Mouse (Mus musculus) kidney, postnatal 0 days (tissue): ENCODE measurements around the gene Yif1b. TPM values are rescaled to one million over a fixed set of nuclear protein-coding genes. Genes with fewer than 3 reads are reported as not detected.

Experiments used
- ATAC-seq: fragments of 200-750 bp; cut with Nextera tagmentation; replicated peaks from 2 replicates; pipeline ENCODE4 v1.8.0; 2017; ENCODE audit warnings: low read depth, moderate number of reproducible peaks, moderate TSS enrichment, moderate library complexity; ENCODE audit not compliant: low FRiP score
- DNase-seq: peaks from one replicate; pipeline ENCODE4 v3.0.0-alpha.2; 2016; ENCODE audit warnings: low spot score
- H3K27ac ChIP-seq: fragments of 300-500 bp; sonication (generic); 2 replicates; pipeline ENCODE4 v1.5.1; 2014; ENCODE audit warnings: mild to moderate bottlenecking
- H3K27me3 ChIP-seq: fragments of 300-500 bp; sonication (generic); 2 replicates; pipeline ENCODE4 v1.6.1; 2014; ENCODE audit warnings: low read length, mixed read lengths; ENCODE audit not compliant: insufficient read depth
- H3K36me3 ChIP-seq: fragments of 300-500 bp; sonication (generic); 2 replicates; pipeline ENCODE4 v1.6.1; 2014; ENCODE audit warnings: low read length, mixed read lengths; ENCODE audit not compliant: insufficient read depth
- H3K4me1 ChIP-seq: fragments of 300-500 bp; sonication (generic); replicated peaks from 2 replicates; pipeline ENCODE4 v1.6.1; 2014; ENCODE audit warnings: antibody characterized with exemption, low read length, mixed read lengths; ENCODE audit not compliant: insufficient read depth
- H3K4me2 ChIP-seq: fragments of 300-500 bp; sonication (generic); 2 replicates; pipeline ENCODE4 v1.6.1; 2014; ENCODE audit warnings: mild to moderate bottlenecking, low read length, moderate library complexity, mixed read lengths
- H3K4me3 ChIP-seq: fragments of 300-500 bp; sonication (generic); replicated peaks from 2 replicates; pipeline ENCODE4 v1.5.1; 2014; ENCODE audit warnings: low read depth, low read length
- H3K9ac ChIP-seq: fragments of 300-500 bp; sonication (generic); 2 replicates; pipeline ENCODE4 v1.6.1; 2014; ENCODE audit warnings: low read depth, low read length
- H3K9me3 ChIP-seq: fragments of 300-500 bp; sonication (generic); replicated peaks from 2 replicates; pipeline ENCODE4 v1.6.1; 2016; ENCODE audit warnings: low read length, inconsistent platforms, mixed read lengths
- CTCF ChIP-seq: IDR thresholded peaks from 2 replicates; pipeline ENCODE4 v1.5.1; 2016; ENCODE audit warnings: antibody characterized with exemption, low read depth, mild to moderate bottlenecking, moderate library complexity
- WGBS: fragments of 180-500 bp; shearing (Covaris S2); extraction: QIAGEN DNeasy Blood & Tissue Kit; methylation state at CpG from one replicate; pipeline ENCODE4 v1.1.7; 2014; 5-methylcytosine and 5-hydroxymethylcytosine counted together
- polyA plus RNA-seq: library from polyadenylated mRNA; unstranded; fragments of >200 nt; fragmentation: Nextera tagmentation; extraction: Ambion mirVana; gene quantifications from 2 replicates; pipeline ENCODE4 v1.2.1, GENCODE M21; 2015

Gene Yif1b
- polyA plus RNA-seq, 1 experiment from 2014 or later = 121 TPM

- no peak for DNase-seq
- peaks cover 3% of the 10 kb centered on the region; the same call in 1 of the 2 replicates for H3K4me1 ChIP-seq
- no peak overlapping the region for H3K9ac ChIP-seq
- TF ChIP-seq CTCF = no peak
- H3K36me3 ChIP-seq = no peaks in the 10 kb centered on the region
- H3K27ac ChIP-seq = no peak overlapping the region
- 65% methylated on average over 4 of the region's 4 CpGs for WGBS
- no peaks in the 10 kb centered on the region for H3K9me3 ChIP-seq
- H3K4me3 ChIP-seq = no peak overlapping the region
- no peak overlapping the region for H3K4me2 ChIP-seq
- no peaks in the 10 kb centered on the region; the same call in 1 of the 2 replicates for H3K27me3 ChIP-seq
- ATAC-seq = no peak
Measured at GRCm38 (mm10) chr7:29283876-29284275, 45.7 kb downstream of the Yif1b start.

GRCm38 (mm10) chr7:29284523-29284922 is 46.4 kb downstream of the Yif1b start:
- no peak for DNase-seq
- H3K9me3 ChIP-seq = no peaks in the 10 kb centered on the region
- ATAC-seq = no peak
- H3K4me1 ChIP-seq = peaks cover 3% of the 10 kb centered on the region; the same call in 1 of the 2 replicates
- WGBS = 95% methylated on average over 6 of the region's 6 CpGs
- H3K9ac ChIP-seq = no peak overlapping the region
- H3K36me3 ChIP-seq = no peaks in the 10 kb centered on the region
- TF ChIP-seq CTCF = no peak
- H3K4me2 ChIP-seq = no peak overlapping the region
- H3K27me3 ChIP-seq = no peaks in the 10 kb centered on the region; the same call in 1 of the 2 replicates
- no peak overlapping the region for H3K27ac ChIP-seq
- no peak overlapping the region for H3K4me3 ChIP-seq

- H3K4me1 ChIP-seq = peaks cover 16% of the 10 kb centered on the region
- H3K27me3 ChIP-seq = no peaks in the 10 kb centered on the region; the same call in 1 of the 2 replicates
- no peak overlapping the region for H3K4me2 ChIP-seq
- ATAC-seq (no peak), DNase-seq (no peak)
- no peaks in the 10 kb centered on the region for H3K36me3 ChIP-seq
- TF ChIP-seq CTCF = peak; percentile 16; the same call in 1 of the 2 replicates
- no peak overlapping the region for H3K27ac ChIP-seq
- no peaks in the 10 kb centered on the region for H3K9me3 ChIP-seq
- no peak overlapping the region for H3K9ac ChIP-seq
- 89% methylated on average over 7 of the region's 7 CpGs for WGBS
- H3K4me3 ChIP-seq = no peak overlapping the region
Measured at GRCm38 (mm10) chr7:29287481-29287880, 49.4 kb downstream of the Yif1b start.

GRCm38 (mm10) chr7:29288079-29288478 is 50.0 kb downstream of the Yif1b start:
- peaks cover 22% of the 10 kb centered on the region for H3K4me1 ChIP-seq
- no peaks in the 10 kb centered on the region for H3K9me3 ChIP-seq
- 84% methylated on average over 2 of the region's 2 CpGs for WGBS
- no peaks in the 10 kb centered on the region for H3K36me3 ChIP-seq
- H3K27me3 ChIP-seq = no peaks in the 10 kb centered on the region; the same call in 1 of the 2 replicates
- no peak overlapping the region for H3K27ac ChIP-seq
- DNase-seq = no peak
- no peak overlapping the region for H3K4me2 ChIP-seq
- no peak for ATAC-seq
- no peak for TF ChIP-seq CTCF
- no peak overlapping the region for H3K4me3 ChIP-seq
- H3K9ac ChIP-seq = no peak overlapping the region

DNA sequence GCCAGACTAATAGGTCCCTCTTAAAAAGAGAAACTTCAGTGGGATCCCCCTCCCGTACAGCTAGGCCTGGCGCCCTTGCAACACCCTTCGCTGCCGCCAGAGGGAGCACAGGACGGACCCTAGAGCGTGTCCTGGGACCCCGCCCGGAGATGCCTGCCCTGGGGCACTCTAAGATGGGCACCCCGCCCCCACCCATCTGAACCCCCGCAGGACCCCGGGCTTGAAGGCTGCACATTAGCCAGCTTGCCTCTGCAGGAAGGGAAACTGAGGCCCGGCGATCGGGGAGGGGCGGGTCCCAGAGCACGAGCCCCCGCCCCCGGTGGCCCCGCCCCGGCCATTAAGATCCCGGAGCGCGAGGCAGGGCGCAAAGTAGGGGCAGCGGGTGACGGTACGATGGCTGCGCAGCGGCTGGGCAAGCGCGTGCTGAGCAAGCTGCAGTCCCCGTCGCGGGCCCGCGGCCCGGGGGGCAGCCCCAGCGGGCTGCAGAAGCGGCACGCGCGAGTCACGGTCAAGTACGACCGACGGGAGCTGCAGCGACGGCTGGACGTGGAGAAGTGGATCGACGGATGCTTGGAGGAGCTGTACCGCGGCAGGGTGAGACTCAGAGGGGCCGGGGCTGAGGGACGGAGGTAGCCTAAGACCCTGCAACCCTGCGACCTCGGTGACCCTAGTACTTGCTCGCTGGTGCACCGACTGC is 51.0 kb downstream of the Yif1b start, which contains the start of gene Ppp1r14a:
Gene Ppp1r14a (plus strand): TSS at position 367 of the 697 bp plus-strand sequence.
- WGBS = 1% methylated on average over 56 of the region's 59 CpGs
- no peaks in the 10 kb centered on the region for H3K27me3 ChIP-seq
- H3K36me3 ChIP-seq = no peaks in the 10 kb centered on the region
- peak within 1 kb of the TSS; percentile 75 for H3K27ac ChIP-seq
- H3K4me3 ChIP-seq = peak within 1 kb of the TSS; percentile 48
- TF ChIP-seq CTCF = peak; percentile 81
- DNase-seq (peak; percentile 79), ATAC-seq (peak; percentile 40)
- H3K4me2 ChIP-seq = peak within 1 kb of the TSS; percentile 88
- peaks cover 26% of the 10 kb centered on the region for H3K4me1 ChIP-seq
- peak within 1 kb of the TSS; percentile 66 for H3K9ac ChIP-seq
- no peaks in the 10 kb centered on the region for H3K9me3 ChIP-seq

DNA sequence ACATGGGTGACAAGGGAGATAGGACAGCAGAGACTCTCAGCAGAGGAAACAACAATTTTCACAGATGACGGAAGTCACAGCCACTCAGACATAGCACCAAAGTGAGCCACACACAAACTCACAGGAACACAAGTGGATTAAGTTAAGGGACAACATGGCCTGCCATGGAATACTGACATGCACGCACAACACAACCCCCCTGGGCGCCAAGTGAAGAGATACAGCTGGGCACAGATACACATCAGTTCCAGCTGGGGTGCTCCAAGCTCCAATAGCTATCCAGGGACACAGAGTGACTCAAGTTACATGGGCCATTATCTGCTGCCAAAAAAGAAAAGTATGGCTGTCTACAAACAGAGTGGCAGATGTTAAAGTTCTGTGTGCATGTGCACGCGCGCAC is 51.7 kb downstream of the Yif1b start:
- no peak for TF ChIP-seq CTCF
- peak; percentile 76 for DNase-seq
- Histone ChIP-seq H3K27ac (peak overlapping the region; percentile 75), H3K36me3 (no peaks in the 10 kb centered on the region), H3K9ac (no peak overlapping the region; the same call in 1 of the 2 replicates), H3K4me1 (peaks cover 26% of the 10 kb centered on the region), H3K4me2 (peak overlapping the region; percentile 88), H3K27me3 (no peaks in the 10 kb centered on the region), H3K4me3 (peak overlapping the region; percentile 48), H3K9me3 (no peaks in the 10 kb centered on the region)
- WGBS = 52% methylated on average over 6 of the region's 6 CpGs
- no peak for ATAC-seq
